Mouse (Mus musculus) testis, adult 2 months (tissue): ENCODE data around the gene Zfp341. TPM values are rescaled to one million over a fixed set of nuclear protein-coding genes. Genes with fewer than 3 reads are reported as not detected.
A peak's percentile ranks its signal among the peaks of the same experiment; 100 is the strongest.

Source experiments
- H3K27ac ChIP-seq: fragments of 200-500 bp; 2 replicates; pipeline ENCODE4 v1.5.1; 2012; ENCODE audit warnings: low read depth, low read length; ENCODE audit not compliant: control insufficient read depth, insufficient read depth
- H3K27me3 ChIP-seq: fragments of 200-500 bp; 2 replicates; pipeline ENCODE4 v1.6.1; 2012; ENCODE audit warnings: mild to moderate bottlenecking, low read length, moderate library complexity; ENCODE audit not compliant: control insufficient read depth, insufficient read depth
- H3K36me3 ChIP-seq: fragments of 200-500 bp; 2 replicates; pipeline ENCODE4 v1.6.1; 2012; ENCODE audit warnings: mild to moderate bottlenecking, low read length; ENCODE audit not compliant: control insufficient read depth, insufficient read depth
- H3K4me1 ChIP-seq: fragments of 200-500 bp; 2 replicates; pipeline ENCODE4 v1.6.1; 2012; ENCODE audit warnings: low read length; ENCODE audit not compliant: control insufficient read depth, insufficient read depth
- H3K4me3 ChIP-seq: fragments of 200-500 bp; 2 replicates; pipeline ENCODE4 v1.5.1; 2012; ENCODE audit warnings: low read depth, mild to moderate bottlenecking, low read length, moderate library complexity, mixed read lengths; ENCODE audit not compliant: control insufficient read depth
- CTCF ChIP-seq: fragments of 200-500 bp; IDR thresholded peaks from 2 replicates; pipeline ENCODE4 v1.5.1; 2012; ENCODE audit warnings: low read depth, mild to moderate bottlenecking, inconsistent platforms, low read length, moderate library complexity; ENCODE audit not compliant: control insufficient read depth, insufficient read depth, insufficient replicate concordance
- POLR2A ChIP-seq: fragments of 200-500 bp; IDR thresholded peaks from 2 replicates; pipeline ENCODE4 v1.6.1; 2012; ENCODE audit warnings: low read depth, mild to moderate bottlenecking, inconsistent platforms, low read length, moderate library complexity; ENCODE audit not compliant: control insufficient read depth
- polyA plus RNA-seq: library from polyadenylated mRNA; depleted of rRNA; stranded (reverse); fragments of >200 nt; gene quantifications from 2 replicates; pipeline ENCODE4 v1.2.3, GENCODE M21; 2012

Zfp341 gene
- polyA plus RNA-seq, 1 experiment = 1.1 TPM

DNA sequence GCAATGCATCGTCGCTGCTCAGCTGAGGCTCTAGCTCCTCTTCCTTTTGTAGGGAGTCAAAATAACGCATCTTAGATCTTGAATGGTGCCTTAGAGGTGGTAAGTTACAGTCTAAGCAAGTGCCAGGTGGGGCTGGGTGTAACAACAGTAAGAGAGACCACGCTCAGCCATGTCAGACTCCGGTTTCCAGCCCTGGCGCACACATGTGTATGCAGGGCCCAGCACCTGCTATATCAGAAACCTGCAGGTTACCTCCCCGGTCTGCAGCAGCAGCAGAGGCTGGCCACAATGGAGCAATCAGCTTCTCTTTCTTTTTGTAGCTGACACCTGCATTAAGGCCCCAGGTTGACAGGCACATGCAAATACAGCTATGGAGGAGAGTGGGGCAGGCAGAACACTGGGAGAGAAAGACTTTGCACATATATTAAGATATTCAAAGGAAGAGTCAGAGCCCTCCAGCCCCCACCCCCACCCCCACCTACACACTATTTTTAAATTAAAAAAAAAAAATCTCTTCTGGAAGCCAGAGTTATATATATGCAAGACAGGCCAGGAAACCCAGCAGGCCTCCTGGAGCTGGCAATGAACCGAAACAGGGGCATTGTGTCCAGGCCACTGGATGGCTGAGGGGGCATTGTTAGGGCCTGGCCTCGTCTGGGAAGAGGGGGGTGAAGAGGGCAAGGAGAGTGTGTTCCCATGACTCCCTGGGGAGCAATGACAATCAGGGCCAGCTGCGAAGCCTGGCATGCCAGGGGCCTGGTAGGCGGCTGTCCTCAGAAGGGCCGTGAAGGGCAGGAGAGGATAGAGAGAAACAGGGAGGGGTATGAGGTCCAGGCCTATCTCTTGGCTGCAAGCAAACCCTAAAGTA is 36.0 kb upstream of the Zfp341 start:
- no peaks in the 10 kb centered on the region for H3K4me1 ChIP-seq
- H3K27ac ChIP-seq = no peak overlapping the region
- no peak overlapping the region for H3K4me3 ChIP-seq
- TF ChIP-seq POLR2A (no peak), CTCF (no peak)
- H3K27me3 ChIP-seq = no peaks in the 10 kb centered on the region
- no peaks in the 10 kb centered on the region for H3K36me3 ChIP-seq

GRCm38 (mm10) chr2:154577744-154578067 is 35.4 kb upstream of the Zfp341 start:
- H3K27ac ChIP-seq = no peak overlapping the region

DNA sequence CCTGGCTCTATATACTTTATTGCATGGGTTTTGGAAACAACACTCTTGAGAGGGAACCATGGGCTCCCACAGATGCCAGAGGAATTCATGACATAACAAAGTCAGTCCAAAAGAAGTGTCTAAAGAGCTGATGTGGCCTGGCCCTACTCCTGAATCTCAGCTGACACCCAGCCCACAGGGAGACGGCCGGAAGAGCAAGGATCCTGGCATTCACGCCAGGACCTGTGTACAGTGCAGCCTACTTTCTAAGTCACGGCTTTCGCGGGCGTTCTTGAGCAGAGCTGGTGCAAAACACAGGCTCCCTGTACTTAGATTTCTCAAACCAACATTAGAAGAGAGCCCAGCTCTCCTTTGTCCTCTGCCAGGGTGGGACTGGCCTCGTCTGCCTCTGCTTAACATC is 32.5 kb upstream of the Zfp341 start:
- Histone ChIP-seq H3K27me3 (no peaks in the 10 kb centered on the region), H3K27ac (no peak overlapping the region), H3K4me1 (no peaks in the 10 kb centered on the region), H3K4me3 (no peak overlapping the region), H3K36me3 (no peaks in the 10 kb centered on the region)
- TF ChIP-seq POLR2A (no peak), CTCF (no peak)

More at GRCm38 (mm10) chr2:154577744-154578067, 35.4 kb upstream of the Zfp341 start:
- Histone ChIP-seq H3K27me3 (no peaks in the 10 kb centered on the region), H3K36me3 (no peaks in the 10 kb centered on the region), H3K4me3 (no peak overlapping the region), H3K4me1 (no peaks in the 10 kb centered on the region)
- no peak for TF ChIP-seq POLR2A
- no peak for TF ChIP-seq CTCF

DNA sequence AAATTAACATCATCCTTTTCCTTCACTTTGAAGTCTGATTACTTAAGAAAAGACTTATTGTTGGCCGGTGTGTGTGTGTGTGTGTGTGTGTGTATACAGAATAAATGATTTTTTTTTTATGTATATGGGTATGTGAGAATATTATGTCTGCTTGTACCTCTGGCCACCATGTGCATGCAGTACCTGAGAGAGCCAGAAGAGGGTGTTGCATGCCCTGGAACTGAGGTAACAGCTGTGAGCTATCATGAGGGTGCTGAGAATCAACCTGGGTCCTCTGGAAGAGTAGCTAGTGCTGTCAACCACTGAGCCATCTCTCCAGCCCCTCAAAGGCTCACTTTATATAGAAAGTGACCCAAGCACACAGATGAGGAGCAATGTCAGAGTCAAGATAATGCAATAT is 31.7 kb upstream of the Zfp341 start:
- H3K4me1 ChIP-seq = no peaks in the 10 kb centered on the region
- H3K4me3 ChIP-seq = no peak overlapping the region
- TF ChIP-seq POLR2A = no peak
- no peak; the same call in 1 of the 2 replicates for TF ChIP-seq CTCF
- no peaks in the 10 kb centered on the region for H3K36me3 ChIP-seq
- no peaks in the 10 kb centered on the region for H3K27me3 ChIP-seq
- H3K27ac ChIP-seq = no peak overlapping the region

GRCm38 (mm10) chr2:154583906-154584872 is 28.9 kb upstream of the Zfp341 start:
- TF ChIP-seq CTCF (no peak), POLR2A (no peak)
- no peaks in the 10 kb centered on the region for H3K27me3 ChIP-seq
- no peak overlapping the region for H3K4me3 ChIP-seq
- no peak overlapping the region for H3K27ac ChIP-seq
- H3K36me3 ChIP-seq = no peaks in the 10 kb centered on the region
- H3K4me1 ChIP-seq = no peaks in the 10 kb centered on the region

- TF ChIP-seq POLR2A (no peak), CTCF (no peak)
Observed at GRCm38 (mm10) chr2:154584931-154585601, 28.0 kb upstream of the Zfp341 start.

GRCm38 (mm10) chr2:154586405-154586804 is 26.7 kb upstream of the Zfp341 start:
- peak; percentile 54; the same call in 1 of the 2 replicates for TF ChIP-seq CTCF
- no peak for TF ChIP-seq POLR2A
- H3K27ac ChIP-seq = no peak overlapping the region
- no peaks in the 10 kb centered on the region for H3K36me3 ChIP-seq
- no peaks in the 10 kb centered on the region for H3K27me3 ChIP-seq
- no peak overlapping the region for H3K4me3 ChIP-seq
- no peaks in the 10 kb centered on the region for H3K4me1 ChIP-seq

More at GRCm38 (mm10) chr2:154584931-154585601, 28.0 kb upstream of the Zfp341 start:
- no peaks in the 10 kb centered on the region for H3K4me1 ChIP-seq
- no peaks in the 10 kb centered on the region for H3K27me3 ChIP-seq
- no peaks in the 10 kb centered on the region for H3K36me3 ChIP-seq
- H3K27ac ChIP-seq = no peak overlapping the region
- no peak overlapping the region for H3K4me3 ChIP-seq
